Mouse (Mus musculus) embryonic facial prominence, embryonic 12.5 days (tissue): ENCODE results near the gene Rps26. TPM values are rescaled to one million over a fixed set of nuclear protein-coding genes. Genes with fewer than 3 reads are reported as not detected.
A peak's percentile ranks its signal among the peaks of the same experiment; 100 is the strongest.
"Not testable (repeated sequence)": the region's sequence is repeated elsewhere in the genome, so short reads cannot be mapped to it uniquely, and the experiment has no call there.

ENCODE experiments used
- ATAC-seq: fragments of 200-750 bp; cut with Nextera tagmentation; 2 replicates; pipeline ENCODE4 v1.8.0; 2017; ENCODE audit not compliant: insufficient number of reproducible peaks, insufficient read depth, low FRiP score, low TSS enrichment
- H3K27ac ChIP-seq: fragments of 300-500 bp; sonication (generic); 2 replicates; pipeline ENCODE4 v1.5.1; 2016; ENCODE audit warnings: mild to moderate bottlenecking
- H3K27me3 ChIP-seq: fragments of 300-500 bp; sonication (generic); 2 replicates; pipeline ENCODE4 v1.6.1; 2016; ENCODE audit warnings: mild to moderate bottlenecking, moderate library complexity
- H3K36me3 ChIP-seq: fragments of 300-500 bp; sonication (generic); 2 replicates; pipeline ENCODE4 v1.6.1; 2016; ENCODE audit warnings: mild to moderate bottlenecking
- H3K4me1 ChIP-seq: fragments of 300-500 bp; sonication (generic); 2 replicates; pipeline ENCODE4 v1.6.1; 2016
- H3K4me2 ChIP-seq: fragments of 300-500 bp; sonication (generic); replicated peaks from 2 replicates; pipeline ENCODE4 v1.6.1; 2016; ENCODE audit warnings: mild to moderate bottlenecking, moderate library complexity
- H3K4me3 ChIP-seq: fragments of 300-500 bp; sonication (generic); 2 replicates; pipeline ENCODE4 v1.5.1; 2016; ENCODE audit warnings: mild to moderate bottlenecking
- H3K9ac ChIP-seq: fragments of 300-500 bp; sonication (generic); 2 replicates; pipeline ENCODE4 v1.6.1; 2016; ENCODE audit warnings: mild to moderate bottlenecking, moderate library complexity
- H3K9me3 ChIP-seq: fragments of 300-500 bp; sonication (generic); 2 replicates; pipeline ENCODE4 v1.6.1; 2016; ENCODE audit warnings: mild to moderate bottlenecking, moderate library complexity
- WGBS: fragments of 180-500 bp; shearing (Covaris S2); methylation state at CpG from one replicate; pipeline ENCODE4 v1.1.7; 2016; 5-methylcytosine and 5-hydroxymethylcytosine counted together
- polyA plus RNA-seq: library from polyadenylated mRNA; unstranded; fragments of >200 nt; fragmentation: Nextera tagmentation; extraction: Ambion mirVana; gene quantifications from 2 replicates; pipeline ENCODE4 v1.2.1, GENCODE M21; 2016

Rps26 gene
- polyA plus RNA-seq, 1 experiment from 2014 or later = 696 TPM

DNA sequence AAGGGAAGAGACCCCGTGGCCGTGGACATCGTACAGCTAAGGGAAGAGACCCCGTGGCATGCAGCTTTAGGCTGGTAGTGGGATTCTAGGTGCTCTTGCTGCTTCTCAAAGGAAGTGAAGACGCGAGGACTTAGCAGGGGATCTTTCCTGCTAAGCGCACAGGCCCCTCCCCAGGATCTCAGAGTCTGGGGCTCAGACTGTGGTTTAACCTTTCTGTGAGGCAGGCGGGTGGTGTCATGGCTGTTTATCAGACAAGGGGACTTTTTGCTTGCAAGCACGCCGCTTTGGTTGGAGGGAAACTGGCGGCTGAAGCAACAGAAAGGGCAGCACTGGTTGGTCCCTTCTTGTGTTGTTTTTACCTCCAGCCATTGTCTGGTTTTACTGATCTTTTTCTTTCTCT is 10.5 kb upstream of the Rps26 start:
- H3K9me3 ChIP-seq = no peaks in the 10 kb centered on the region
- 14% methylated on average over 11 of the region's 11 CpGs for WGBS
- H3K9ac ChIP-seq = no peak overlapping the region
- H3K27me3 ChIP-seq = no peaks in the 10 kb centered on the region
- no peak overlapping the region for H3K27ac ChIP-seq
- no peaks in the 10 kb centered on the region for H3K4me1 ChIP-seq
- no peak for ATAC-seq
- H3K36me3 ChIP-seq = peaks cover 57% of the 10 kb centered on the region
- H3K4me2 ChIP-seq = peak overlapping the region; percentile 26; the same call in 1 of the 2 replicates
- H3K4me3 ChIP-seq = no peak overlapping the region

DNA sequence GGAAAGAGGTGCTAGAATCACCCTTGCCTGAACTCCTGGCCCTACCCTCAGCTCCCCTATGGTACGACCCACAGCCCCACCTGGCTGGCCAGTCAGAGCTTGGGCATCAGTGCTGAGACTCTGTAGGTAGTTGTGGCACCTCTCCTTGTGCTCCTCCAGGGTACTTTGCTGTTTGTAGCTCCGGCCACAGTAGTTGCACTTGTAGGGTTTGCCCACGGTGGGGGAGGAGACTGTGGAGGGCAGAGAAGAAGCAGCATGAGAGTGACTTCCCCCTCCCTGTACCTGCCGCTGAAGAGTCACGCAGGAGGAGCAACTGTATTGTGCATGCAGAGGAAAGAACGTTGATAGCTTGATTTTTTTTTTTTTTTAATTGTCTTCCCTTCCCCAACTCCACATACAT is 10.0 kb upstream of the Rps26 start:
- Histone ChIP-seq H3K4me3 (0 out of 2 replicates have a peak overlapping the region, but pooled peaks have one; percentile 1), H3K9ac (no peak overlapping the region), H3K9me3 (no peaks in the 10 kb centered on the region), H3K27ac (no peak overlapping the region), H3K4me1 (no peaks in the 10 kb centered on the region), H3K36me3 (peaks cover 57% of the 10 kb centered on the region), H3K27me3 (no peaks in the 10 kb centered on the region), H3K4me2 (no peak overlapping the region)
- no peak for ATAC-seq
- 52% methylated on average over 6 of the region's 6 CpGs for WGBS

GRCm38 (mm10) chr10:128635697-128636096 is 9.2 kb upstream of the Rps26 start:
- 93% methylated on average over 13 of the region's 13 CpGs for WGBS
- Histone ChIP-seq H3K4me3 (no peak overlapping the region), H3K4me2 (no peak overlapping the region), H3K36me3 (peaks cover 49% of the 10 kb centered on the region), H3K9ac (no peak overlapping the region), H3K27me3 (no peaks in the 10 kb centered on the region), H3K4me1 (no peaks in the 10 kb centered on the region), H3K27ac (no peak overlapping the region), H3K9me3 (no peaks in the 10 kb centered on the region)
- no peak for ATAC-seq

GRCm38 (mm10) chr10:128631571-128631970 is 5.0 kb upstream of the Rps26 start:
- Histone ChIP-seq H3K4me2 (no peak overlapping the region), H3K9me3 (no peaks in the 10 kb centered on the region), H3K4me3 (no peak overlapping the region), H3K4me1 (no peaks in the 10 kb centered on the region), H3K36me3 (peaks cover 31% of the 10 kb centered on the region), H3K27ac (no peak overlapping the region), H3K9ac (no peak overlapping the region), H3K27me3 (no peaks in the 10 kb centered on the region)
- WGBS = 26% methylated on average over 6 of the region's 6 CpGs
- no peak for ATAC-seq

GRCm38 (mm10) chr10:128630306-128630705 is 3.8 kb upstream of the Rps26 start:
- H3K9me3 ChIP-seq, H3K4me2 ChIP-seq, H3K4me3 ChIP-seq, H3K9ac ChIP-seq, ATAC-seq, H3K27ac ChIP-seq, H3K27me3 ChIP-seq, H3K4me1 ChIP-seq: not testable (repeated sequence)
- H3K36me3 ChIP-seq = peaks cover 21% of the 10 kb centered on the region
- WGBS = 74% methylated on average over 5 of the region's 5 CpGs

- WGBS = 68% methylated on average over 2 of the region's 2 CpGs
- no peak overlapping the region for H3K9ac ChIP-seq
- no peak overlapping the region for H3K4me3 ChIP-seq
- ATAC-seq = no peak
- H3K4me2 ChIP-seq = no peak overlapping the region
- H3K27me3 ChIP-seq = no peaks in the 10 kb centered on the region
- peaks cover 21% of the 10 kb centered on the region for H3K36me3 ChIP-seq
- no peaks in the 10 kb centered on the region for H3K9me3 ChIP-seq
- H3K27ac ChIP-seq = no peak overlapping the region
- H3K4me1 ChIP-seq = peaks cover 6% of the 10 kb centered on the region; the same call in 1 of the 2 replicates
Measured at GRCm38 (mm10) chr10:128629746-128630145, 3.2 kb upstream of the Rps26 start.

GRCm38 (mm10) chr10:128627398-128628317 is 1.1 kb upstream of the Rps26 start:
- no peaks in the 10 kb centered on the region for H3K9me3 ChIP-seq
- ATAC-seq = no peak
- peaks cover 6% of the 10 kb centered on the region; the same call in 1 of the 2 replicates for H3K4me1 ChIP-seq
- H3K27me3 ChIP-seq = no peaks in the 10 kb centered on the region
- no peak overlapping the region for H3K4me3 ChIP-seq
- WGBS = 82% methylated on average over 9 of the region's 10 CpGs
- H3K27ac ChIP-seq = no peak overlapping the region
- H3K9ac ChIP-seq = no peak overlapping the region
- H3K36me3 ChIP-seq = peaks cover 25% of the 10 kb centered on the region
- H3K4me2 ChIP-seq = no peak overlapping the region

DNA sequence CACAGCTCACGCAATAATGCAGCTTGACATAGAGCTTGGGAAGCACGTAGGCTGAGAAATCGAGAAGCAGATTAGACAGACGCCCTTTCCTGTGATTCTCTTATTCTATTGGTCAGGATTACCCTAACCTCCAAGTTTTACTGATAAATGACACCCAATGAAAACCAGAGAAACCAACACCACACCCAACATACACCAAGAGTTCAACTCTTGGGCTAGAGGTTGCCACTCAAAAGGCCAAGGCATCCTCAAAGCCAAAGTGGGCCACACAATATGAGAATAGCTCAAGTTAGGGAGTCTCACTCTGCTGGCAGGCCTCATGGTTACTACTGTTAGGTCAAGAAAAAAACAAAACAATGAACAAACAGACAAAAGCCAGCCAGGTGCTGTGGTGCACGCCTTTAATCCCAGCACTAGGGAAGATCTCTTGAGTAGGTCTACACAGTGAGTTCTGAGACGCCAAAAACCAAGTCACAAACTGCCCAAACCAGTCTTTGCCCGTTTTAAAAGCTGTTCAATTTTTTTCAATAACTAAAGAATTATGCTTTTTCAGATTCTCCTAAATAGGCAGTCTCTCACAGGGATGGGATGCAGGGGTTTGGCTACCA is 1.2 kb downstream of the Rps26 start:
- Histone ChIP-seq H3K4me3 (peak overlapping the region; percentile 87), H3K4me2 (peak overlapping the region; percentile 86), H3K4me1 (peaks cover 6% of the 10 kb centered on the region; the same call in 1 of the 2 replicates), H3K9me3 (no peaks in the 10 kb centered on the region), H3K9ac (peak overlapping the region; percentile 95), H3K27me3 (no peaks in the 10 kb centered on the region), H3K27ac (peak overlapping the region; percentile 54; the same call in 1 of the 2 replicates), H3K36me3 (peaks cover 25% of the 10 kb centered on the region)
- WGBS = 44% methylated on average over 7 of the region's 7 CpGs
- ATAC-seq = no peak

GRCm38 (mm10) chr10:128623106-128623613 is 3.4 kb downstream of the Rps26 start:
- not testable (repeated sequence) for H3K9ac ChIP-seq

DNA sequence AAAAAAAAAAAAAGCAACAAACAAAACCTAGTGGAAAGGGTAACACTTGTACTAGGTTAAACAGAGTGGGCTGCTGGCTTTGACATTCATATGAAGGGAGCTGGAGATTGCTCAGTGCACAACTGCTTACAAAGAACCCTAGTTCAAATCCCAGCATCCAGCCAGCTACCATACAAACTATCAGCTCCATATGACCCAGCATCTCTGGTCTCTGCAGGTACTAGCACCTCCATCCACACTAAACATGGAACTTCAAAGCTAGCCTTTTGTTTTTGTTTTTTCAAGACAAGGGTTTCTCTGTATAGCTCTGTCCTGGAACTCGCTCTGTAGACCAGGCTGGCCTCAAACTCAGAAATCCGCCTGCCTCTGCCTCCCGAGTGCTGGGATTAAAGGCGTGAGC is 3.8 kb downstream of the Rps26 start:
- Histone ChIP-seq H3K36me3 (peaks cover 25% of the 10 kb centered on the region), H3K9me3 (no peaks in the 10 kb centered on the region), H3K27me3 (no peaks in the 10 kb centered on the region), H3K4me3 (no peak overlapping the region), H3K9ac (no peak overlapping the region), H3K4me2 (no peak overlapping the region), H3K4me1 (peaks cover 6% of the 10 kb centered on the region; the same call in 1 of the 2 replicates), H3K27ac (no peak overlapping the region)
- WGBS = 82% methylated on average over 4 of the region's 4 CpGs
- no peak for ATAC-seq

More at GRCm38 (mm10) chr10:128623106-128623613, 3.4 kb downstream of the Rps26 start:
- not testable (repeated sequence) for H3K27ac ChIP-seq, H3K9me3 ChIP-seq, H3K4me1 ChIP-seq, H3K27me3 ChIP-seq, H3K4me2 ChIP-seq, ATAC-seq, H3K4me3 ChIP-seq
- WGBS = 82% methylated on average over 4 of the region's 4 CpGs
- H3K36me3 ChIP-seq = peaks cover 25% of the 10 kb centered on the region

DNA sequence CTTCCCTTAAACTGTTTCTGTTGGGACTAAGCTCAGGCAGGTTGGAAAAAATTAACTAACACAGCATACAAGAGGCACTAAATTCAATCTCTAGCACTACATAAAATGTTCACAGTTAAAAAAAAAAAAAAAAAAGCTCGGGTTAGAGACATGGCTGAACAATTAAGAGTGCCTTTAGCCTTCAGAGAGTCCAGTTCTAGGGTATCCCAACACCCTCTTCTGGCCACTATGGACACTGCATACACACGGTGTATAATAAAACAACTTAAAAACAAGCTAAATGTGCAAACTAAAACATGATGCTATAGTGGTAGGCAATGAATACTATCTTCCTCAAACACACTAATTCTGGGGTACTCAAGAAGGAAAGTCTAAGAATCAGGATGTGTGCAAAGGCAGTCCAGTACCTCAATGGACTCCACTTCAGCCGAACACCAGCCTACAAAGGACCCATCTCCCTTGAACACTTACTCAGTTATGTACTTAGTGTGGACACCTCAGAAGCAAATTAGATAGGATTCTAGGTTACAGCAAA is 4.5 kb downstream of the Rps26 start:
- Histone ChIP-seq H3K9ac (no peak overlapping the region), H3K4me2 (no peak overlapping the region), H3K36me3 (peaks cover 25% of the 10 kb centered on the region), H3K27ac (no peak overlapping the region), H3K9me3 (no peaks in the 10 kb centered on the region), H3K4me1 (peaks cover 6% of the 10 kb centered on the region; the same call in 1 of the 2 replicates), H3K27me3 (no peaks in the 10 kb centered on the region), H3K4me3 (no peak overlapping the region)
- 74% methylated on average over 3 of the region's 3 CpGs for WGBS
- no peak for ATAC-seq
